Comparison of ENCODE assay signal across 17 mouse cellular contexts in the genomic region with DNA sequence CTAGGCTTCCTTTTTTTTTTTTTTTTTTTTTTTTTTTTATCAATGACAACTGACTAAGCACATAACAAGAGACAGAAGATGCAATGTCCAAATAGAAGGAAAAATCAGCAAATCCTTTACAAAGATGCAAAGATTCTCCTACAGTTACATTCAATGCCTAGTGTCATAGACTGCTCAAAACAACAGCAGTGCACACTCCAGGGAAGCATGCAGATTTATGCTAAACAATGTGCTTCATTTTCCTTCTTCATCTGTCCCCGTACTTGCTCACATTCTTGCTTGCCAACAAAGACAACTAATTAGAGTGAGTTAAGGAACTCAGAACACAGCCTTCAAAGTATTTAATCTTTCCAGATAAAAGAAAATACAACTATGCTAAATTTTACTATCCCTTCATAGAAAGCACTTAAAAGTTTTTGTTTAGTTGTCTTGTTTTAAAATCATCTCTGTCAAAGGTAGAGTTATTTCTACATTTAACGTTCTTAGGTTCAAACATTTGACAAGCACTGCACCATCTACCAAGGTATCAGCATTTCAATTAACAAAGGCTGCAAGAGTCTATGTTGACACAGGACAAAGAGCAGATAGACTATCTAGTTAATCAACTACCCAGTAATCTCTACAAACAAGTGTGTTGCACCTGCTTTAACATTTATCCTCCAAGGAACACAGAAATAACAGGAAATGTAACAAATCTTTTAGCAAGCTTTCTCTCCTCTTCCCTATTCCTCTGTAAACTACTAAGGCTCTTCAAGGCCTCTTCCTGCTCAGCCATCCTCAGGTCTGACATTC.
DNase-seq lines count a peak whose midpoint lies in the region; ATAC-seq lines count a peak whose summit lies in the region.
"Had no signal": no experiment of that assay in that cellular context is flagged by ENCODE, and none has a peak within 500 bp of the region (broad histone marks: within the 10 kb centered on the region; RNA-seq: fewer than 3 reads in every experiment).

No protein-coding gene starts in this region.

- no peaks in the 10 kb centered on the region for H3K27me3 ChIP-seq in forebrain, embryonic 16.5 days (replicated peaks; ENCODE audit: control insufficient read depth, insufficient read depth, low read length)
- H3K27me3 ChIP-seq in liver, embryonic 13.5 days, result no peaks in the 10 kb centered on the region
- H3K27me3 ChIP-seq in hindbrain, embryonic 10.5 days (ENCODE audit: insufficient read depth, poor library complexity, severe bottlenecking), result no peaks in the 10 kb centered on the region
- H3K27me3 ChIP-seq: heart, embryonic 15.5 days; limb, embryonic 12.5 days had no signal

- H3K27ac ChIP-seq in forebrain, embryonic 16.5 days (ENCODE audit: low read length), result no peak overlapping the region
- peak overlapping the region; percentile 55; the same call in 1 of the 2 replicates for H3K27ac ChIP-seq in liver, embryonic 13.5 days
- no peak overlapping the region for H3K27ac ChIP-seq in hindbrain, embryonic 10.5 days
- H3K27ac ChIP-seq: heart, embryonic 15.5 days; limb, embryonic 12.5 days had no signal

- DNase-seq in kidney, adult 9 months, result peak; percentile 26
- no peak for DNase-seq in kidney, postnatal 25 days
- DNase-seq in brain, adult 2 months (ENCODE audit: low read depth, low spot score), result peak; percentile 11
- no peak for DNase-seq in liver, embryonic 13.5 days
- no peak for DNase-seq in cerebellum, postnatal 25 days
- no peak for DNase-seq in hindbrain, embryonic 10.5 days (ENCODE audit: low spot score)
- no peak for DNase-seq in gastrocnemius, postnatal 10 days
- DNase-seq: adrenal gland, postnatal 25 days; cerebellum, postnatal 36 days; kidney, postnatal 14 days; lung, postnatal 10 days; right cerebral cortex, postnatal 25 days; thymus, postnatal 14 days had no signal

- H3K4me2 ChIP-seq in forebrain, embryonic 16.5 days (ENCODE audit: low read length), result no peak overlapping the region
- H3K4me2 ChIP-seq in liver, embryonic 13.5 days, result no peak overlapping the region
- H3K4me2 ChIP-seq: heart, embryonic 15.5 days; limb, embryonic 12.5 days had no signal

- ATAC-seq in forebrain, embryonic 16.5 days, result peak; percentile 96
- peak; percentile 60; the same call in 1 of the 2 replicates for ATAC-seq in liver, embryonic 13.5 days (ENCODE audit: low read depth)
- ATAC-seq: activated CD4-positive, CD25-positive, alpha-beta regulatory T cell, adult 4 months had no signal

- no peak overlapping the region for H3K4me3 ChIP-seq in forebrain, embryonic 16.5 days (replicated peaks; ENCODE audit: low read length)
- H3K4me3 ChIP-seq in liver, embryonic 13.5 days (replicated peaks), result no peak overlapping the region
- no peak overlapping the region for H3K4me3 ChIP-seq in hindbrain, embryonic 10.5 days
- H3K4me3 ChIP-seq: heart, embryonic 15.5 days; limb, embryonic 12.5 days had no signal

- H3K36me3 ChIP-seq in forebrain, embryonic 16.5 days (ENCODE audit: control insufficient read depth, insufficient read depth), result no peaks in the 10 kb centered on the region
- H3K36me3 ChIP-seq in liver, embryonic 13.5 days, result no peaks in the 10 kb centered on the region
- H3K36me3 ChIP-seq in hindbrain, embryonic 10.5 days, result no peaks in the 10 kb centered on the region
- H3K36me3 ChIP-seq: heart, embryonic 15.5 days; limb, embryonic 12.5 days had no signal

- no peak overlapping the region for H3K9ac ChIP-seq in forebrain, embryonic 16.5 days (replicated peaks; ENCODE audit: low read depth, low read length)
- no peak overlapping the region for H3K9ac ChIP-seq in liver, embryonic 13.5 days
- H3K9ac ChIP-seq: heart, embryonic 15.5 days; limb, embryonic 12.5 days had no signal

- no peaks in the 10 kb centered on the region for H3K9me3 ChIP-seq in forebrain, embryonic 16.5 days (ENCODE audit: control insufficient read depth, low read length)
- no peaks in the 10 kb centered on the region for H3K9me3 ChIP-seq in liver, embryonic 13.5 days (replicated peaks)
- no peaks in the 10 kb centered on the region for H3K9me3 ChIP-seq in hindbrain, embryonic 10.5 days
- H3K9me3 ChIP-seq: heart, embryonic 15.5 days; limb, embryonic 12.5 days had no signal

- no peaks in the 10 kb centered on the region for H3K4me1 ChIP-seq in forebrain, embryonic 16.5 days (replicated peaks; ENCODE audit: control insufficient read depth, insufficient read depth, low read length)
- H3K4me1 ChIP-seq in liver, embryonic 13.5 days (replicated peaks), result peaks cover 7% of the 10 kb centered on the region; the same call in 1 of the 2 replicates
- H3K4me1 ChIP-seq in hindbrain, embryonic 10.5 days (replicated peaks), result no peaks in the 10 kb centered on the region
- H3K4me1 ChIP-seq: limb, embryonic 12.5 days had no signal

- 23% methylated on average over 2 of the region's 2 CpGs for WGBS in forebrain, embryonic 16.5 days
- WGBS in liver, embryonic 13.5 days (ENCODE audit: insufficient replicate concordance), result 46% methylated on average over 2 of the region's 2 CpGs
- 60% methylated on average over 2 of the region's 2 CpGs for WGBS in hindbrain, embryonic 10.5 days

Comparison
In these comparisons a context has a peak if more than half of its experiments do, and no peak if none do; other contexts are left out.
1. DNase-seq: peak in kidney, adult 9 months (single experiment) and brain, adult 2 months (single experiment); none in kidney, postnatal 25 days (0 of 2), liver, embryonic 13.5 days (single experiment), cerebellum, postnatal 25 days (0 of 2), hindbrain, embryonic 10.5 days (single experiment) and gastrocnemius, postnatal 10 days (single experiment).